Mouse (Mus musculus) v-Abl transformed pro-B cells (cell line): ENCODE data around the gene Wdr75.

ENCODE experiments used
- in situ Hi-C, 2 experiments: fragments of 400-800 bp; cut with MboI; formaldehyde crosslinking; loops; one replicate each; pipeline ENCODE4 v1.15.1; 2025; ENCODE audit not compliant: unreplicated experiment in 2 of 2

Wdr75 gene

GRCm38 (mm10) chr1:45794969-45795908 lies at the start of gene Wdr75:
Wdr75 (plus strand) TSS chr1:45795166.
- in situ Hi-C loops: loop anchor here in 1 of 2 experiments (10.0 kb wide), 1 partner anchor 1060 kb away; no protein-coding TSS in a partner anchor

- in situ Hi-C loops: loop anchor here (25.0 kb wide), 1 partner anchor 1994 kb away; no protein-coding TSS in a partner anchor
Observed at GRCm38 (mm10) chr1:45755902-45756301, 39.1 kb upstream of the Wdr75 start.

- in situ Hi-C loops: loop anchor here (25.0 kb wide), 1 partner anchor 1994 kb away; no protein-coding TSS in a partner anchor
Observed at GRCm38 (mm10) chr1:45756707-45757106, 38.3 kb upstream of the Wdr75 start.

GRCm38 (mm10) chr1:45758011-45758410 lies 37.0 kb upstream of the Wdr75 start:
- in situ Hi-C loops: loop anchor here (25.0 kb wide), 1 partner anchor 1996 kb away; no protein-coding TSS in a partner anchor

GRCm38 (mm10) chr1:45760667-45761467 lies 34.1 kb upstream of the Wdr75 start:
- in situ Hi-C loops: loop anchor here (5.0 to 25.0 kb wide), 3 partner anchors 1014 to 1999 kb away; no protein-coding TSS in a partner anchor

GRCm38 (mm10) chr1:45761468-45761795 lies 33.5 kb upstream of the Wdr75 start:
- in situ Hi-C loops: loop anchor here (5.0 to 25.0 kb wide), 3 partner anchors 1014 to 1999 kb away; no protein-coding TSS in a partner anchor

- in situ Hi-C loops: loop anchor here (5.0 to 25.0 kb wide), 3 partner anchors 333 to 2003 kb away; no protein-coding TSS in a partner anchor
Observed at GRCm38 (mm10) chr1:45765678-45766077, 29.3 kb upstream of the Wdr75 start.

GRCm38 (mm10) chr1:45766123-45766522 lies 28.8 kb upstream of the Wdr75 start:
- in situ Hi-C loops: loop anchor here (5.0 to 25.0 kb wide), 3 partner anchors 334 to 2004 kb away; no protein-coding TSS in a partner anchor

GRCm38 (mm10) chr1:45767533-45767932 lies 27.4 kb upstream of the Wdr75 start:
- in situ Hi-C loops: loop anchor here (5.0 to 25.0 kb wide), 3 partner anchors 335 to 2005 kb away; no protein-coding TSS in a partner anchor

GRCm38 (mm10) chr1:45769321-45769720 lies 25.6 kb upstream of the Wdr75 start:
- in situ Hi-C loops: loop anchor here (5.0 to 25.0 kb wide), 3 partner anchors 337 to 2007 kb away; no protein-coding TSS in a partner anchor

GRCm38 (mm10) chr1:45770051-45770450 lies 24.9 kb upstream of the Wdr75 start:
- in situ Hi-C loops: loop anchor here (25.0 kb wide), 1 partner anchor 2008 kb away; no protein-coding TSS in a partner anchor

GRCm38 (mm10) chr1:45780606-45781288 lies 14.2 kb upstream of the Wdr75 start:
- in situ Hi-C loops: no loop called here

GRCm38 (mm10) chr1:45816889-45817288 lies 21.9 kb downstream of the Wdr75 start:
- in situ Hi-C loops: loop anchor here in 1 of 2 experiments (5.0 to 10.0 kb wide), 2 partner anchors 605 to 1028 kb away; no protein-coding TSS in a partner anchor

- in situ Hi-C loops: loop anchor here in 1 of 2 experiments (5.0 to 10.0 kb wide), 2 partner anchors 604 to 1026 kb away; no protein-coding TSS in a partner anchor
Observed at GRCm38 (mm10) chr1:45818564-45818963, 23.6 kb downstream of the Wdr75 start.

GRCm38 (mm10) chr1:45824441-45824840 lies 29.5 kb downstream of the Wdr75 start:
- in situ Hi-C loops: loop anchor here in 1 of 2 experiments (10.0 kb wide), 1 partner anchor 590 kb away; no protein-coding TSS in a partner anchor

GRCm38 (mm10) chr1:45825140-45825539 lies 30.2 kb downstream of the Wdr75 start:
- in situ Hi-C loops: loop anchor here (5.0 to 25.0 kb wide), 5 partner anchors 107 to 1137 kb away; no protein-coding TSS in a partner anchor

GRCm38 (mm10) chr1:45825630-45826029 lies 30.7 kb downstream of the Wdr75 start:
- in situ Hi-C loops: loop anchor here (5.0 to 25.0 kb wide), 5 partner anchors 107 to 1137 kb away; no protein-coding TSS in a partner anchor

GRCm38 (mm10) chr1:45826148-45826547 lies 31.2 kb downstream of the Wdr75 start:
- in situ Hi-C loops: loop anchor here (5.0 to 25.0 kb wide), 5 partner anchors 106 to 1136 kb away; no protein-coding TSS in a partner anchor

- in situ Hi-C loops: loop anchor here (5.0 to 25.0 kb wide), 5 partner anchors 106 to 1136 kb away; no protein-coding TSS in a partner anchor
Observed at GRCm38 (mm10) chr1:45826796-45827195, 31.8 kb downstream of the Wdr75 start.
